Mouse (Mus musculus) heart, postnatal 0 days (tissue): ENCODE results near the gene 1700123O20Rik. TPM values are rescaled to one million over a fixed set of nuclear protein-coding genes. Genes with fewer than 3 reads are reported as not detected.

Experiments used
- ATAC-seq: fragments of 200-750 bp; cut with Nextera tagmentation; 2 replicates; pipeline ENCODE4 v1.8.0; 2017; ENCODE audit warnings: low read depth, moderate number of reproducible peaks, moderate library complexity; ENCODE audit not compliant: insufficient read depth
- DNase-seq: peaks from one replicate; pipeline ENCODE4 v3.0.0-alpha.2; 2016; ENCODE audit warnings: low spot score
- H3K27ac ChIP-seq: fragments of 300-500 bp; sonication (generic); 2 replicates; pipeline ENCODE4 v1.5.1; 2014; ENCODE audit warnings: low read depth, mild to moderate bottlenecking
- H3K27me3 ChIP-seq: fragments of 300-500 bp; sonication (generic); 2 replicates; pipeline ENCODE4 v1.6.1; 2014; ENCODE audit warnings: low read length, mixed read lengths; ENCODE audit not compliant: control insufficient read depth, insufficient read depth
- H3K36me3 ChIP-seq: fragments of 300-500 bp; sonication (generic); replicated peaks from 2 replicates; pipeline ENCODE4 v1.6.1; 2014; ENCODE audit warnings: low read length, mixed read lengths; ENCODE audit not compliant: control insufficient read depth, insufficient read depth
- H3K4me1 ChIP-seq: fragments of 300-500 bp; sonication (generic); 2 replicates; pipeline ENCODE4 v1.6.1; 2014; ENCODE audit warnings: antibody characterized with exemption; ENCODE audit not compliant: control insufficient read depth, insufficient read depth
- H3K4me2 ChIP-seq: fragments of 300-500 bp; sonication (generic); 2 replicates; pipeline ENCODE4 v1.6.1; 2014; ENCODE audit warnings: low read depth, mild to moderate bottlenecking, low read length, moderate library complexity
- H3K4me3 ChIP-seq: fragments of 300-500 bp; sonication (generic); 2 replicates; pipeline ENCODE4 v1.5.1; 2014; ENCODE audit warnings: low read depth, low read length
- H3K9ac ChIP-seq: fragments of 300-500 bp; sonication (generic); replicated peaks from 2 replicates; pipeline ENCODE4 v1.6.1; 2014; ENCODE audit warnings: low read depth, low read length, mixed read lengths
- H3K9me3 ChIP-seq: fragments of 300-500 bp; sonication (generic); replicated peaks from 2 replicates; pipeline ENCODE4 v1.6.1; 2016; ENCODE audit warnings: low read length; ENCODE audit not compliant: control insufficient read depth
- CTCF ChIP-seq: IDR thresholded peaks from 2 replicates; pipeline ENCODE4 v1.5.1; 2016; ENCODE audit warnings: antibody characterized with exemption, control low read depth, low read depth
- EP300 ChIP-seq: IDR thresholded peaks from 2 replicates; pipeline ENCODE4 v1.6.1; 2016; ENCODE audit warnings: antibody characterized with exemption, low read depth
- WGBS: fragments of 180-500 bp; shearing (Covaris S2); extraction: QIAGEN DNeasy Blood & Tissue Kit; methylation state at CpG from one replicate; pipeline ENCODE4 v1.1.7; 2014; 5-methylcytosine and 5-hydroxymethylcytosine counted together
- polyA plus RNA-seq: library from polyadenylated mRNA; unstranded; fragments of >200 nt; fragmentation: Nextera tagmentation; extraction: Ambion mirVana; gene quantifications from 2 replicates; pipeline ENCODE4 v1.2.1, GENCODE M21; 2015
- total RNA-seq: library from RNA; depleted of rRNA; stranded (reverse); fragments of >200 nt; gene quantifications from 2 replicates; pipeline ENCODE4 v1.2.3, GENCODE M21; 2014; ENCODE audit warnings: low replicate concordance

The 1700123O20Rik gene
- total and polyA plus RNA-seq, 2 experiments from 2014 or later, result 15.4 to 40.8 TPM

- no peaks in the 10 kb centered on the region for H3K36me3 ChIP-seq
- no peaks in the 10 kb centered on the region for H3K9me3 ChIP-seq
- no peak for ATAC-seq
- H3K4me1 ChIP-seq, result no peaks in the 10 kb centered on the region
- no peak for DNase-seq
- no peak overlapping the region for H3K27ac ChIP-seq
- WGBS, result 84% methylated on average over 6 of the region's 6 CpGs
- H3K9ac ChIP-seq, result no peak overlapping the region
- no peak for TF ChIP-seq EP300
- TF ChIP-seq CTCF, result no peak
- H3K27me3 ChIP-seq, result no peaks in the 10 kb centered on the region
- no peak overlapping the region for H3K4me3 ChIP-seq
- no peak overlapping the region for H3K4me2 ChIP-seq
These were observed 44.3 kb downstream of the 1700123O20Rik start for GRCm38 (mm10) chr14:54730305-54730704.

GRCm38 (mm10) chr14:54732206-54732605 lies 46.2 kb downstream of the 1700123O20Rik start:
- no peak overlapping the region for H3K4me3 ChIP-seq
- 79% methylated on average over 8 of the region's 8 CpGs for WGBS
- H3K4me2 ChIP-seq, result no peak overlapping the region
- DNase-seq, result no peak
- H3K9ac ChIP-seq, result no peak overlapping the region
- H3K4me1 ChIP-seq, result no peaks in the 10 kb centered on the region
- H3K9me3 ChIP-seq, result no peaks in the 10 kb centered on the region
- ATAC-seq, result no peak
- no peaks in the 10 kb centered on the region for H3K27me3 ChIP-seq
- TF ChIP-seq CTCF (no peak), EP300 (no peak)
- no peak overlapping the region for H3K27ac ChIP-seq
- H3K36me3 ChIP-seq, result no peaks in the 10 kb centered on the region

- ATAC-seq (no peak), DNase-seq (no peak)
- Histone ChIP-seq H3K27me3 (no peaks in the 10 kb centered on the region), H3K9me3 (no peaks in the 10 kb centered on the region), H3K4me1 (no peaks in the 10 kb centered on the region), H3K36me3 (no peaks in the 10 kb centered on the region), H3K27ac (no peak overlapping the region), H3K9ac (no peak overlapping the region), H3K4me2 (no peak overlapping the region), H3K4me3 (no peak overlapping the region)
- 64% methylated on average over 4 of the region's 4 CpGs for WGBS
- TF ChIP-seq CTCF, result no peak
- no peak for TF ChIP-seq EP300
These were observed 48.0 kb downstream of the 1700123O20Rik start for GRCm38 (mm10) chr14:54734004-54734403.

DNA sequence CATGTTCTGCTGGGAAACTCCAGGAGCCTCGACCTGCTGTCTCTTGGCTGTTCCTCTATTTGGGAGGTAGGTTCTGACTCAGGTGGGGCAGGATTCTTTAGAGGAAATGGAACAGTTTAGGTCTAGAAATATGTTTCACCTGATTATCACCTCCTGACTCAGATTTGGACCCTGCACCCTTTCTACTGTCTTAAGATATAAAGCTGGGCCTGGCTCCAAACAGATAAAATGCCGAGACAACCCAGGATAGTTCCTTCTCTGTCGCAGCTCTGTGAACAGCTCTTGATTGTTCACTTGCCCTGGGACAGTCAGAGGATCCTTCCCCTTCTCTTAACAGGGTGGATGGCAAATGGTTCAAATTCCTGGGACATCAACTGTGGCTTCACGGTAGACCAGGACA lies 49.2 kb downstream of the 1700123O20Rik start:
- no peaks in the 10 kb centered on the region for H3K27me3 ChIP-seq
- TF ChIP-seq EP300 (no peak), CTCF (no peak)
- WGBS, result 45% methylated on average over 4 of the region's 4 CpGs
- H3K9me3 ChIP-seq, result no peaks in the 10 kb centered on the region
- no peak overlapping the region for H3K4me2 ChIP-seq
- no peak overlapping the region for H3K27ac ChIP-seq
- H3K36me3 ChIP-seq, result no peaks in the 10 kb centered on the region
- no peaks in the 10 kb centered on the region for H3K4me1 ChIP-seq
- H3K4me3 ChIP-seq, result no peak overlapping the region
- no peak for DNase-seq
- H3K9ac ChIP-seq, result no peak overlapping the region
- ATAC-seq, result no peak

DNA sequence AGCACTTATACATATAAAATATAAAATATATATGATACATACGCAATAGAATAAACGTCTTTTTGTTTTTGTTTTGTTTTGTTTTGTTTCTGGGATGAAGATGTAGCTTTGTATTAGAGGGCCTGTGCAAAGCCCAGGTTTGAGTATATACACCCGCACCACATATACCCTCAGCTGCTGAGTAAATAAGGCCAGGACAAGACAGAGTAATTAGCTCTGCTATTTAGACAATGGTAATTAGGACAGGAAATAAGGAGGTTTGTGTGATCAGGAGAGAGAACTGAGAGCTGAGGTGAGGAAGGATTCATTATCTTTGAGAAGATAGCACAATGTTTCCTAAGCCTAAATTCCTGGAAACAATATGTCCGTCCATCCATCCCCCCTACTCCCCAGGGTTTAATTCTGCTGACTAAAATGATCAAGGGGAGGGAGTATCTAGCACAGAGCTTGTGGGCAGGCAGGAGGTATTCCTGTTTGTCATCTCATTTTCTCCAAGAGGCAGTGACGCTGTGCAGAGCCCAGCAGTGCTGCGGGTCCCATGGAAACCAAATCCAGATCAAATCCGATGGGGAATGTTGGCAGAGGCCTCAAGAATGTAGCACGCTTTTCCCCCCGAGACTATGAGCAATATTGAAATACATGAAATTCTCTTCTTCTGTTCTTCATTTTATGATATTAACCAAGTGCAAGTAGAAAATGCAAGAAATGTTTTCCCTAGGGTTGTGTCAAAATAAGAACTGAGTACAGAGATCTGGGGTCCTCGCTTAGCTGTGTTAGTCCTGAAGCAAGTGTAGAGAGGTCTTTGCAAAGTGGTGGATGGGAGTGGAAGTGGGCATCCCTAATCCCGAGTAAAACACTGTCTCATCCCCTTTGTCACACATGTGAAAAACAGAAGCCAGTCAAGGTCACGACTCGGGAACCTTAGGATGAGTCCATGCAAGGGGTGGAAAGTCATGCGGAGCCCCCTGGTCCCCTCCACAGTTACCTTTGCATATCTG lies 50.8 kb downstream of the 1700123O20Rik start:
- no peaks in the 10 kb centered on the region for H3K27me3 ChIP-seq
- no peak overlapping the region for H3K4me2 ChIP-seq
- ATAC-seq, result no peak
- no peaks in the 10 kb centered on the region for H3K36me3 ChIP-seq
- H3K4me3 ChIP-seq, result no peak overlapping the region
- no peak overlapping the region for H3K27ac ChIP-seq
- 48% methylated on average over 14 of the region's 14 CpGs for WGBS
- H3K4me1 ChIP-seq, result no peaks in the 10 kb centered on the region
- no peak for DNase-seq
- TF ChIP-seq CTCF (no peak), EP300 (no peak)
- H3K9me3 ChIP-seq, result no peaks in the 10 kb centered on the region
- H3K9ac ChIP-seq, result no peak overlapping the region
